Mouse (Mus musculus): Measurements from ENCODE around the gene Gbf1.

- no peak for TF ChIP-seq GATA1 (IDR thresholded peaks at IDR 0.05; ENCODE audit: borderline replicate concordance, low read length)
- TF ChIP-seq FLI1 (IDR thresholded peaks at IDR 0.05; ENCODE audit: low read length), result no peak
Measured at GRCm38 (mm10) chr19:46290535-46291105, 138.3 kb downstream of the Gbf1 start.

Data from megakaryocyte, embryonic 14.5 days (primary cell).